Mouse (Mus musculus) bone marrow, adult 2 months (tissue): Measurements from ENCODE around the gene Ndufa12.

ENCODE experiments used
- CTCF ChIP-seq: fragments of 200-500 bp; IDR thresholded peaks from 2 replicates; pipeline ENCODE4 v1.5.1; 2011; ENCODE audit warnings: low read length, control low read depth; ENCODE audit not compliant: control insufficient read depth, insufficient read depth
- POLR2A ChIP-seq: fragments of 200-500 bp; IDR thresholded peaks from 2 replicates; pipeline ENCODE4 v1.6.1; 2011; ENCODE audit warnings: low read depth, mild to moderate bottlenecking, control low read depth, low read length, borderline replicate concordance; ENCODE audit not compliant: control insufficient read depth

DNA sequence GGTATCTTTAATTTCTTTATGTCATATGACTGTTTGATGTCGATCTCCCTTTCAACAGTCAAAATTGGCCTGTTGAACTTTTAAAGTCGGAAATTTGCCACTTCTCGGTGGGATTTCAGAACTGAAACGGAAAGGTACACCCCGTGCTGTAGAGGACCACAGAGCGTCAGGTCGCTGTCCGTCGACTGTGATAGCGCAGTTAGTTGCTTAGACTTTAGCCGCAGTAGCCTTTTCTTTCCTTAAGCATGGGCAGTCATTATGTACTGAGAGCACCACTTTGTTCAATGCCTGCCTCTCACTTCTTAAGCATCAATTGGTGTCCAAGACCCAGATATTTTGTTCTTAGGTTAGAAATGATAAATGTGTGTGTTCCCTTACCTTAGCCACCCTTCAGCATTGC, 26.4 kb upstream of the Ndufa12 start:
- no peak for TF ChIP-seq CTCF
- no peak for TF ChIP-seq POLR2A
